Mouse (Mus musculus) testis, adult 2 months (tissue): ENCODE measurements around the gene Khdc1a.

Source experiments
- CTCF ChIP-seq: fragments of 200-500 bp; IDR thresholded peaks from 2 replicates; pipeline ENCODE4 v1.5.1; 2012; ENCODE audit warnings: low read depth, mild to moderate bottlenecking, inconsistent platforms, low read length, moderate library complexity; ENCODE audit not compliant: control insufficient read depth, insufficient read depth, insufficient replicate concordance
- POLR2A ChIP-seq: fragments of 200-500 bp; IDR thresholded peaks from 2 replicates; pipeline ENCODE4 v1.6.1; 2012; ENCODE audit warnings: low read depth, mild to moderate bottlenecking, inconsistent platforms, low read length, moderate library complexity; ENCODE audit not compliant: control insufficient read depth

- no peak for TF ChIP-seq CTCF
- TF ChIP-seq POLR2A: no peak
Measured at GRCm38 (mm10) chr1:21335836-21336235, 13.6 kb upstream of the Khdc1a start.
